Mouse (Mus musculus): ENCODE measurements around the gene Sirt2. TPM values are rescaled to one million over a fixed set of nuclear protein-coding genes. Genes with fewer than 3 reads are reported as not detected.

Sirt2 gene
- total RNA-seq (2021), result 10 to 100 TPM; 91.5 to 99.9 TPM

- DNase-seq, result peak; percentile 97
- intact Hi-C loops (cut with DNase I), result no loop called here
Observed at GRCm38 (mm10) chr7:28766173-28766879, at the start of gene Sirt2. Gene Sirt2 (plus strand): TSS chr7:28766735.

- intact Hi-C loops (cut with DNase I), result loop anchor here (5.0 kb wide), 1 partner anchor 270 kb away; no protein-coding TSS in a partner anchor
- DNase-seq, result no peak
Observed at GRCm38 (mm10) chr7:28717726-28718125, 48.8 kb upstream of the Sirt2 start.

GRCm38 (mm10) chr7:28719159-28719558 lies 47.4 kb upstream of the Sirt2 start:
- DNase-seq, result no peak

GRCm38 (mm10) chr7:28719650-28720049 lies 46.9 kb upstream of the Sirt2 start:
- intact Hi-C loops (cut with DNase I), result loop anchor here (5.0 to 10.0 kb wide), 3 partner anchors 65 to 272 kb away; partner anchors contain the start of gene Rinl
- no peak for DNase-seq

More at GRCm38 (mm10) chr7:28719159-28719558, 47.4 kb upstream of the Sirt2 start:
- intact Hi-C loops (cut with DNase I), result loop anchor here (5.0 kb wide), 1 partner anchor 272 kb away; no protein-coding TSS in a partner anchor

DNA sequence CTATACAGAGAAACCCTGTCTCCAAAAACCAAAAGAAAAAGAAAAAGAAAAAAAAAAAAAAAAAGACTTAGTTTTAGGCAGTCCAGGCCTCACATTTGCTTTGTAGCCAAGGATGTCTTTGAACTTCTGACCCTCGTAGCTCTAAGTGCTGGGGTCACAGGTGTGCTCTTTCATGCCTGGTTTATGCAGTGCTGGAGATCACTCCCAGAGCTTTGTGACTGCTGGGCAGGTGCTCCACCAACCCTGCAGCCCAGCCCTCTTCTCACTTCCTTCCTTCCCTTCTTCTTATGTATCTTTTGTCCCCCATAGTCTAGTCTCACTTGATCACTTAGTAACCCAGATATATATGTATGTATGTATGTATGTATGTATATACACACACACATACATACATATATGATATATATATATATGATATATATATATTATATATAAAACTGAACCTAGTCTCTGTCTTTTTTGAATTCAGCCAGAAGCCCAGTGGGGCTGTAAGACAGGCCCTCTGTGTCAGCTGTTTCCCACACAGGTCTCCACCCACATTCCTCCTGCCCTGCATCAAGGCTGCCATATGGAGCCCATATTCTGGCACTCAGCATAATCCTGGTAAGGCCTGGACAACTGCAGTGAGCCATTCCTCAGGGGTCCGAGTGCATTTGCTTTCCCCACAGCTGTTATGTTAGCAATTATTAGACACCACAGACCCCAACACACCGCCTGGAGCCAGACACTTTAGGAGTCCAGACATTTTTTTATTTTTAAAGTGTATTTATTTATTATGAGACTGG lies 45.6 kb upstream of the Sirt2 start:
- intact Hi-C loops (cut with DNase I), result loop anchor here (10.0 kb wide), 2 partner anchors 64 to 116 kb away; partner anchors contain the start of gene Rinl
- peak; percentile 37 for DNase-seq

- intact Hi-C loops (cut with DNase I), result loop anchor here (10.0 kb wide), 2 partner anchors 63 to 117 kb away; partner anchors contain the start of gene Rinl
- DNase-seq, result no peak
Observed at GRCm38 (mm10) chr7:28722079-28722478, 44.5 kb upstream of the Sirt2 start.

DNA sequence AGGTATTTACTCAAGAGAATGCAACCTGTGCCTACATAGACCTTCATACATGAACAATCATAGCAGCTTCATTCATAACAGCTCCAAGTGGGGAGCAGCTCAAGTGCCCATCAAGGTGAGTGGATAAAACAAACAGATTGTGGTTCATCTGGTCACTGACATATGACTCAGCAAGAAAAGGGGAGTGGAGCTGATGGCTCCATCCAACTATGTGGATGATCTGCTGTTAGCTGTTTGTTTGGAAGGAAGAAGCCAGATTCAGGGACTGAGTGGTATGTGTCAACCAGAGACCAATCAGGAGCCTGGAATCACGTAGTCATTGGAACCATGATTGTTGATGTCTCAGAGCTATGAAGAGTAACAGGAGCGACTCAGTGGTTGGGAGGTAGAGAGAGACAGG lies 41.9 kb upstream of the Sirt2 start:
- no peak for DNase-seq
- intact Hi-C loops (cut with DNase I), result loop anchor here (10.0 kb wide), 2 partner anchors 60 to 120 kb away; partner anchors contain the start of gene Rinl

DNA sequence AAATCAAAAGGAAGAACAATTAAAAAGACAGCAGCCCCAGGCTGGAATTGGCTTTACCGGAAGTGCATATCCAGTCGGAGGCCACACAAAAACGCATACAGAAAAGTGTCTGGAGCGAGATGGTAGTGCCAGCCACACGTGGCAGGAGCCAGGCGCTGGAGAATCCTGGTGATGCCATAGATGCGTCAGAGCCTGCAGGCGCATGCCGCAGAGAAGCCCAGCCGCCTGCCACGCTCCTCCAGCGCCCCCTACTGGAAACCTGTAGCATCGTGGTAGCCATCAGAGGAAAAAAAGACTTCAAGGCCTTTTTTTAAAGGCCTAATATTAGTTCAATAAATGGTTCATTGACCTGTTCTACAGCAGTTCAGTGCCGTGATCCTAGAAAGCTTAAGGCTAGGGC lies 39.9 kb upstream of the Sirt2 start:
- intact Hi-C loops (cut with DNase I), result loop anchor here (10.0 kb wide), 2 partner anchors 58 to 122 kb away; partner anchors contain the start of gene Rinl
- peak; percentile 82 for DNase-seq

GRCm38 (mm10) chr7:28727649-28728340 lies 38.7 kb upstream of the Sirt2 start:
- peak; percentile 49 for DNase-seq
- intact Hi-C loops (cut with DNase I), result loop anchor here (10.0 kb wide), 2 partner anchors 57 to 123 kb away; partner anchors contain the start of gene Rinl

DNA sequence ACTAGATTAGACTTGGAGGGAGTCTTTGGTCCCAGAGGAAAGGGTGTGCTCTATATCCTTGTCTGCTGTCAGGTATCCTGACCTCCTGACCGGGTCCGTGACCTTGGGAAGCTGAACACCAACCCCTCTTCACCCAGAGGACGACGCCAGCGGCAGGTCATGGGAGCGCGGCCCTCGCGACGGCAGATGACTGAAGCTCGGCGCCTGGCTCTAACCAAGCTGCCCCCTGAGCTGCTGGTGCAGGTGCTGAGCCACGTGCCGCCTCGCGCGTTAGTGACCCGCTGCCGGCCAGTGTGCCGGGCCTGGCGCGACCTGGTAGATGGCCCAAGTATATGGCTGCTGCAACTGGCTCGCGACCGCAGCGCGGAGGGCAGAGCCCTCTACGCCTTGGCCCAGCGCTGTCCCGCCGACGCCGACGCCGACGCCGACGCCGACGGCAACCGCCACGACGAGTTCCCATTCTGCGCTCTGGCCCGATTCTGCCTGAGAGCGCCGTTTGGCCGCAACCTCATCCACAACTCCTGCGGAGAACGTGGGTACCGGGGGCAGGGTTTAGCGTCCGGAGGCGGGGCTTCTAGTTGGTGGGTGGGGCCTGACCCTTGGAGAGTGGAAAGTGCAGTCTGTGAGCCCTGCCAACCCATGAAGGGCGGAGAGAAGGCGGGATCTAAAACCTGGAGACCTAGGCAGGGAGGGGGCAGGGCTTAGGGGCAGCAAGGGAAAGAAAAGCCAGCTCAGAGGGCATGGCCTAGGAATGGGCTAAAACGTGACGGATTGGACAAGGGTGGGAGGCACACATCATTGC lies 34.0 kb upstream of the Sirt2 start:
- intact Hi-C loops (cut with DNase I), result no loop called here
- DNase-seq, result peak; percentile 73

DNA sequence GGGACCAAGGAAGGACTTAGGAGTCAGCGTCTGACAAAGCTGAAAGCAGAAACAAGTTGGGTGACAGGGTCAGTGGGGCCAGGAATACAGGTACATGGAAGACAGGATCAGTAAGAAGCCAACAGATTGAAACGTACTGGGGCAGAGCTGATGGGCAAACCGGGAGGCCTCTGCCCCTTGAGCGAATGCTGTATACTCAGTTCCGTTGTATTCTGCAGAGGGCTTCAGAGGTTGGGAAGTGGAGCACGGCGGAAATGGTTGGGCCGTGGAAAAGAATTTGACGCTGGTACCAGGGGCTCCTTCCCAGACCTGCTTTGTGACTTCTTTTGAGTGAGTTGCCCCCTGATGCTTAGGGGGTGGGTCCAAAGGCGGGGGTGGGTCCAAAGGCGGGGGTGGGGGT lies 33.3 kb upstream of the Sirt2 start:
- no peak for DNase-seq
- intact Hi-C loops (cut with DNase I), result no loop called here

GRCm38 (mm10) chr7:28735701-28736100 lies 30.8 kb upstream of the Sirt2 start:
- intact Hi-C loops (cut with DNase I), result no loop called here
- DNase-seq, result no peak

DNA sequence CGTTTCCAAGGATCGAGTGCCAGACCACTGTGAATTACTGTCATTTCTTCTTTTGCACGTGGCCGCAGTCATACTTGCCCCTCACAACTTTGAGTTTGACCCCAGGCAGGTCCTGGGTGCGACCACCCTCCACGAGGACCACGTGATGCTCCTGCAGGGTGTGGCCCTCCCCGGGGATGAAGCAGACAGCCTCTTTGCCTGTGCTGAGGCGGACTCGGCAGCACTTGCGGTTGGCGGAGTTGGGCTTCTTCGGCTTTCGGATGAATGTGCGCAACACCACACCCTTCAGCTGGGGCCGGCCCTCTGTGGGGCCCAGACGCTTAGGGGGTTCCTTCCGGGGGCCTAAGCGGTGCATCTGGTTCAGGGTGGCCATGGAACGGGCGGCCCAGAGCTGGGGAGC lies 26.7 kb upstream of the Sirt2 start:
- intact Hi-C loops (cut with DNase I), result no loop called here

GRCm38 (mm10) chr7:28740949-28741348 lies 25.6 kb upstream of the Sirt2 start:
- no peak for DNase-seq
- intact Hi-C loops (cut with DNase I), result no loop called here

More for the DNA sequence above, 26.7 kb upstream of the Sirt2 start:
- no peak for DNase-seq

GRCm38 (mm10) chr7:28741368-28741708 lies 25.2 kb upstream of the Sirt2 start:
- DNase-seq, result no peak
- intact Hi-C loops (cut with DNase I), result no loop called here

DNA sequence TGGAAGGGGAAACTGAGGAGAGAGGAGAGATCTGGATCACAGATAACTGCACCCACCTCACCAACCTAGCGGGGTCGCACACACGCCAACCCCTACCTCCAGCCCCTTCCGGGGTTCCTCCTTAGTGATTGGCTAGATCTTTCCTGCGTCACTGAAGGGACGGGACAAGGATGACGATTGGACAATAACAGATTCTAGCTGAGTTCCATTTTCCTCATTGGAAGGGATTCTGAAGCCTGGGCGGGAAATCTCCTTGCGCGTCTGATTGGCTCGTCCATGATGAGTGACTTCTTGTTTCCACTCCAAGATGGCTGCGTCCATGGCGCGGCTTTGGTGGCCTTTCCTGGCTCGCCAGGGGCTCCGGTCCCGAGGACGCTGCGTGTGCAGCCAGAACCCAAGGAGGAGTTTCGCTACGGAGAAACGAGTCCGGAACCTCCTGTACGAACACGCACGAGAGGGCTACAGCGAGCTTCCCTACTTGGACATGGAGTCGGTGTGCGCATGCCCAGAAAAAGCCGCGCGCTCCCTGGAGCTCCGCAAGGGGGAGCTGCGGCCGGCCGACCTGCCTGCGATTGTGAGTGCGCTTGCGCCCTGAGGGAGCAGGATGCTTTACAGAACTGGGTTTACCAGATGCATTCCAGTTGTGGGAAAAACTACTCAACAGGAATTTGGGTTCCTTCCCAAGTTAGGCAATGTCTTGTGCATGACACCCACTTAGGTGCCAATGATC lies 24.7 kb upstream of the Sirt2 start, which contains the start of the genes Mrps12 and Sars2:
TSS of gene Mrps12 (minus strand) at position 112 of the 730 bp plus-strand sequence.
TSS of gene Sars2 (plus strand) at position 284 of the 730 bp plus-strand sequence.
- intact Hi-C loops (cut with DNase I), result no loop called here
- peak; percentile 93 for DNase-seq

GRCm38 (mm10) chr7:28749935-28750334 lies 16.6 kb upstream of the Sirt2 start:
- no peak for DNase-seq
- intact Hi-C loops (cut with DNase I), result no loop called here

DNA sequence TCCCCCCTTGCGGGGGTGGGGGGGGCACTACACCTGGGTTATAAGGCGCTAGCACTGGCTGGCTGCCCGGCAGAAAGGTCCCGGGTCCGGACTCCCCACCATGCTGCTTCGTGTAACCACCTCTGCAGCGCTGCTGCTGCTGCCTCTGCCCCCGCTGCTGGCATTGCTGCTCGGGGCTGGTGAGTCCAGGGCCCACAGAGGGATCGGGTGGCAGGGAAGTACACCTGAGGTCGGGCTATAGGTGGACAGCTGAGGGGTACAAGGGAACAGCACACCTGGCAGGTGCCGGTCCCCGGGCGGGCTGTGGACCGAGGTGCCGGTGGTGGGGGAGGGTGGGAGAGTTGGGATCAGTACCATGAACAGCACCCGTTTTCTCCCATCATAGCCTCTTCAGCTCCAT lies 10.5 kb upstream of the Sirt2 start, which contains the start of gene Ccer2:
TSS of gene Ccer2 (plus strand) at position 96 of the 400 bp plus-strand sequence.
- DNase-seq, result no peak
- intact Hi-C loops (cut with DNase I), result no loop called here

- intact Hi-C loops (cut with DNase I), result no loop called here
- DNase-seq, result no peak
Observed at GRCm38 (mm10) chr7:28758623-28759022, 7.9 kb upstream of the Sirt2 start.

Measured in left cerebral cortex, postnatal 4 days (tissue).